Mouse (Mus musculus) liver, embryonic 15.5 days (tissue): ENCODE measurements at regions not wholly inside any gene's neighbourhood (a gene's known extent, or its start where the extent isn't known, plus 50 kb on each side); places are given as distances from the start of the nearest gene placed in this dataset.

ENCODE experiments used
- ATAC-seq: fragments of 200-750 bp; cut with Nextera tagmentation; 2 replicates; pipeline ENCODE4 v1.8.0; 2017; ENCODE audit warnings: moderate number of reproducible peaks, mild to moderate bottlenecking, moderate library complexity; ENCODE audit not compliant: insufficient read depth
- H3K27ac ChIP-seq: fragments of 300-500 bp; sonication (generic); replicated peaks from 2 replicates; pipeline ENCODE4 v1.5.1; 2015; ENCODE audit warnings: mild to moderate bottlenecking, inconsistent platforms
- H3K27me3 ChIP-seq: fragments of 300-500 bp; sonication (generic); 2 replicates; pipeline ENCODE4 v1.6.1; 2015; ENCODE audit warnings: mild to moderate bottlenecking, inconsistent platforms
- H3K36me3 ChIP-seq: fragments of 300-500 bp; sonication (generic); replicated peaks from 2 replicates; pipeline ENCODE4 v1.6.1; 2015; ENCODE audit warnings: moderate library complexity, mild to moderate bottlenecking, inconsistent platforms
- H3K4me1 ChIP-seq: fragments of 300-500 bp; sonication (generic); replicated peaks from 2 replicates; pipeline ENCODE4 v1.6.1; 2015; ENCODE audit warnings: inconsistent platforms
- H3K4me2 ChIP-seq: fragments of 300-500 bp; sonication (generic); 2 replicates; pipeline ENCODE4 v1.6.1; 2015; ENCODE audit warnings: moderate library complexity, mild to moderate bottlenecking, inconsistent platforms
- H3K4me3 ChIP-seq: fragments of 300-500 bp; sonication (generic); replicated peaks from 2 replicates; pipeline ENCODE4 v1.5.1; 2015; ENCODE audit warnings: mild to moderate bottlenecking, inconsistent platforms
- H3K9ac ChIP-seq: fragments of 300-500 bp; sonication (generic); 2 replicates; pipeline ENCODE4 v1.6.1; 2015; ENCODE audit warnings: moderate library complexity, mild to moderate bottlenecking, inconsistent platforms
- H3K9me3 ChIP-seq: fragments of 300-500 bp; sonication (generic); replicated peaks from 2 replicates; pipeline ENCODE4 v1.6.1; 2016; ENCODE audit warnings: inconsistent platforms
- WGBS: fragments of 180-500 bp; shearing (Covaris S2); methylation state at CpG from one replicate; pipeline ENCODE4 v1.1.7; 2015; ENCODE audit warnings: mixed read lengths; ENCODE audit not compliant: insufficient replicate concordance; 5-methylcytosine and 5-hydroxymethylcytosine counted together

GRCm38 (mm10) chr17:80827361-80827760 is 99.1 kb upstream of the Map4k3 start:
- H3K4me2 ChIP-seq = no peak overlapping the region
- no peak overlapping the region for H3K9ac ChIP-seq
- H3K27me3 ChIP-seq = no peaks in the 10 kb centered on the region
- H3K4me3 ChIP-seq = no peak overlapping the region
- no peak overlapping the region for H3K27ac ChIP-seq
- no peaks in the 10 kb centered on the region for H3K36me3 ChIP-seq
- H3K4me1 ChIP-seq = peaks cover 17% of the 10 kb centered on the region
- H3K9me3 ChIP-seq = no peaks in the 10 kb centered on the region
- ATAC-seq = no peak
- 80% methylated on average over 17 of the region's 17 CpGs for WGBS

GRCm38 (mm10) chr17:80825971-80826730 is 97.9 kb upstream of the Map4k3 start:
- Histone ChIP-seq H3K27ac (no peak overlapping the region), H3K4me2 (no peak overlapping the region), H3K4me1 (peaks cover 17% of the 10 kb centered on the region), H3K4me3 (no peak overlapping the region), H3K27me3 (no peaks in the 10 kb centered on the region), H3K9me3 (no peaks in the 10 kb centered on the region), H3K36me3 (no peaks in the 10 kb centered on the region), H3K9ac (no peak overlapping the region)
- 18% methylated on average over 12 of the region's 12 CpGs for WGBS
- ATAC-seq = no peak

GRCm38 (mm10) chr17:80825518-80825901 is 97.2 kb upstream of the Map4k3 start:
- Histone ChIP-seq H3K4me2 (no peak overlapping the region), H3K27ac (no peak overlapping the region), H3K4me3 (no peak overlapping the region), H3K27me3 (no peaks in the 10 kb centered on the region), H3K4me1 (peaks cover 17% of the 10 kb centered on the region), H3K9ac (no peak overlapping the region), H3K36me3 (no peaks in the 10 kb centered on the region), H3K9me3 (no peaks in the 10 kb centered on the region)
- 25% methylated on average over 10 of the region's 10 CpGs for WGBS
- ATAC-seq = no peak

- Histone ChIP-seq H3K27me3 (no peaks in the 10 kb centered on the region), H3K36me3 (no peaks in the 10 kb centered on the region), H3K9me3 (no peaks in the 10 kb centered on the region), H3K4me3 (no peak overlapping the region), H3K9ac (no peak overlapping the region), H3K27ac (no peak overlapping the region), H3K4me1 (peaks cover 17% of the 10 kb centered on the region), H3K4me2 (no peak overlapping the region)
- no peak for ATAC-seq
- WGBS = 64% methylated on average over 13 of the region's 13 CpGs
Measured at GRCm38 (mm10) chr17:80824826-80825517, 96.7 kb upstream of the Map4k3 start.

GRCm38 (mm10) chr17:80824261-80824660 is 96.0 kb upstream of the Map4k3 start:
- H3K9me3 ChIP-seq = no peaks in the 10 kb centered on the region
- no peaks in the 10 kb centered on the region for H3K27me3 ChIP-seq
- no peaks in the 10 kb centered on the region for H3K36me3 ChIP-seq
- WGBS = 23% methylated on average over 2 of the region's 2 CpGs
- no peak overlapping the region for H3K27ac ChIP-seq
- no peak overlapping the region for H3K9ac ChIP-seq
- no peak for ATAC-seq
- peaks cover 17% of the 10 kb centered on the region for H3K4me1 ChIP-seq
- no peak overlapping the region for H3K4me2 ChIP-seq
- H3K4me3 ChIP-seq = no peak overlapping the region

GRCm38 (mm10) chr17:80820888-80821287 is 92.6 kb upstream of the Map4k3 start:
- Histone ChIP-seq H3K4me3 (no peak overlapping the region), H3K27me3 (no peaks in the 10 kb centered on the region), H3K9me3 (no peaks in the 10 kb centered on the region), H3K4me1 (peaks cover 6% of the 10 kb centered on the region; the same call in 1 of the 2 replicates), H3K9ac (no peak overlapping the region), H3K4me2 (no peak overlapping the region), H3K36me3 (no peaks in the 10 kb centered on the region), H3K27ac (no peak overlapping the region)
- ATAC-seq = no peak
- 65% methylated on average over 8 of the region's 8 CpGs for whole genome bisulfite sequencing

- no peak for ATAC-seq
- WGBS = 60% methylated on average over 9 of the region's 9 CpGs
- Histone ChIP-seq H3K27me3 (no peaks in the 10 kb centered on the region), H3K4me1 (peaks cover 3% of the 10 kb centered on the region; the same call in 1 of the 2 replicates), H3K9ac (no peak overlapping the region), H3K27ac (no peak overlapping the region), H3K4me2 (no peak overlapping the region), H3K9me3 (no peaks in the 10 kb centered on the region), H3K36me3 (no peaks in the 10 kb centered on the region), H3K4me3 (no peak overlapping the region)
Measured at GRCm38 (mm10) chr17:80818477-80819028, 90.3 kb upstream of the Map4k3 start.

GRCm38 (mm10) chr17:80815747-80816146 is 87.5 kb upstream of the Map4k3 start:
- no peak for ATAC-seq
- 50% methylated on average over 4 of the region's 4 CpGs for WGBS
- Histone ChIP-seq H3K9me3 (no peaks in the 10 kb centered on the region), H3K27me3 (no peaks in the 10 kb centered on the region), H3K27ac (no peak overlapping the region), H3K4me3 (no peak overlapping the region), H3K4me2 (no peak overlapping the region), H3K4me1 (peaks cover 4% of the 10 kb centered on the region; the same call in 1 of the 2 replicates), H3K36me3 (no peaks in the 10 kb centered on the region), H3K9ac (no peak overlapping the region)

GRCm38 (mm10) chr17:80813194-80813593 is 84.9 kb upstream of the Map4k3 start:
- H3K36me3 ChIP-seq = no peaks in the 10 kb centered on the region
- peaks cover 4% of the 10 kb centered on the region; the same call in 1 of the 2 replicates for H3K4me1 ChIP-seq
- 71% methylated on average over 10 of the region's 10 CpGs for WGBS
- no peak overlapping the region for H3K4me3 ChIP-seq
- no peak overlapping the region for H3K27ac ChIP-seq
- H3K27me3 ChIP-seq = no peaks in the 10 kb centered on the region
- no peak overlapping the region for H3K9ac ChIP-seq
- H3K9me3 ChIP-seq = no peaks in the 10 kb centered on the region
- H3K4me2 ChIP-seq = no peak overlapping the region
- ATAC-seq = no peak

- H3K4me1 ChIP-seq = peaks cover 4% of the 10 kb centered on the region; the same call in 1 of the 2 replicates
- H3K9me3 ChIP-seq = no peaks in the 10 kb centered on the region
- WGBS = 73% methylated on average over 5 of the region's 5 CpGs
- ATAC-seq = no peak
- no peak overlapping the region for H3K27ac ChIP-seq
- H3K36me3 ChIP-seq = no peaks in the 10 kb centered on the region
- H3K4me3 ChIP-seq = no peak overlapping the region
- H3K9ac ChIP-seq = no peak overlapping the region
- H3K27me3 ChIP-seq = no peaks in the 10 kb centered on the region
- no peak overlapping the region for H3K4me2 ChIP-seq
Measured at GRCm38 (mm10) chr17:80809275-80809674, 81.0 kb upstream of the Map4k3 start.

- ATAC-seq = no peak
- no peak overlapping the region for H3K9ac ChIP-seq
- H3K9me3 ChIP-seq = no peaks in the 10 kb centered on the region
- no peak overlapping the region for H3K4me3 ChIP-seq
- H3K27me3 ChIP-seq = no peaks in the 10 kb centered on the region
- 63% methylated on average over 10 of the region's 10 CpGs for WGBS
- no peaks in the 10 kb centered on the region for H3K36me3 ChIP-seq
- no peaks in the 10 kb centered on the region for H3K4me1 ChIP-seq
- H3K27ac ChIP-seq = no peak overlapping the region
- H3K4me2 ChIP-seq = no peak overlapping the region
Measured at GRCm38 (mm10) chr17:80808069-80808468, 79.8 kb upstream of the Map4k3 start.
